In the genomic region with DNA sequence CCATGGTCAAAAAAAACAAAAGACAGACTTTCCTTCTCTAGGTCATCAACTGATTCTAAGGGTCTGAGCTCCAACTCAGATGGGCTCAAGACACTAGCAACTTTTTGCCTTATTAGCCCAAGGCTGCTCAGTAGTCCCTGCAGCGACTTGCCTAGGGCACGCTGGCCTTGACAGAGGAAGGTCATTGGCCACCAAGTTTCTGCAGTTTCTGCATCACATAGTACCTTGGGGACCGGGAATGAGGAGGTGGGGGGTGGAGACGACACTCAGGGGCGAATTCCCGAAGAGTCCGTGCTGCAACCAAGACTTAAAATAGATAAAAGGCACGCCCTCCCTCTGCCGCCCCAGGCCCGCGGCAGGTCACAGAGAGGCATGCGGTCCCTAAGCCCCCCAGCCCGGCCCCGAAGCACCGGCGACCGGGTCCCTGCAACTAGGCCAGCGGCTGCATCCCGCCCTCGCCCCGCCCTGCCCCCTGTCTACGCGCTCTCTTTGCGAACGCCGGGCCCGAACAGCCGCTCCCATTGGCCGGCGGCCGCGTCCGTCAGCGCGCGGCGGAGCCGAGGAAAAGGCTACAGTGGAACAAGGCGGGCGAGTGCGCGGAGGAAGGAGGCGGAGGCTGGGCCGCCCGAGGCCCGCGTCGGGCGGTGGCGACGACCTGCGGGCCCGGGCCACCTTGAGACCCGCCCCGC, we compare ENCODE assay signal across 8 mouse cellular contexts. TPM values are rescaled to one million over a fixed set of nuclear protein-coding genes. Genes with fewer than 3 reads are reported as not detected.
A peak's percentile ranks its signal among the peaks of the same experiment; 100 is the strongest.
DNase-seq lines count a peak whose midpoint lies in the region; ATAC-seq lines count a peak whose summit lies in the region.

No protein-coding gene starts in this region.

- H3K9ac ChIP-seq in hindbrain, embryonic 11.5 days (ENCODE audit: low read depth, low read length): peak overlapping the region; percentile 94

- H3K4me3 ChIP-seq in hindbrain, embryonic 11.5 days (ENCODE audit: low read depth, low read length): peak overlapping the region; percentile 56

- peak; percentile 96 for ATAC-seq in frontal cortex, adult (ENCODE audit: low TSS enrichment)
- ATAC-seq in hindbrain, embryonic 11.5 days (ENCODE audit: low FRiP score): peak; percentile 97

- DNase-seq in MEL-GATA-1-ER (ENCODE audit: extremely low read depth, low read depth): peak; percentile 74
- peak; percentile 96 for DNase-seq in cerebellum, adult 8-10 months
- DNase-seq in hindbrain, embryonic 11.5 days (ENCODE audit: low spot score): peak; percentile 95
- DNase-seq in layer of hippocampus, postnatal 10 days (ENCODE audit: low spot score in 2 of 2): peak; percentile 93 to 97
- peak; percentile 97 for DNase-seq in lung, postnatal 10 days
- peak; percentile 97 for DNase-seq in ovary, postnatal 36 days (ENCODE audit: low spot score)
- peak; percentile 97 for DNase-seq in thymus, postnatal 25 days

- H3K4me1 ChIP-seq in hindbrain, embryonic 11.5 days (replicated peaks; ENCODE audit: control insufficient read depth, insufficient read depth, low read length): 0 out of 2 replicates have a peak, but pooled peaks cover 4% of the 10 kb centered on the region

- H3K27ac ChIP-seq in hindbrain, embryonic 11.5 days (ENCODE audit: low read depth, low read length): peak overlapping the region; percentile 77

- no peaks in the 10 kb centered on the region for H3K27me3 ChIP-seq in hindbrain, embryonic 11.5 days (ENCODE audit: control insufficient read depth, insufficient read depth, low read length)

- H3K4me2 ChIP-seq in hindbrain, embryonic 11.5 days (replicated peaks; ENCODE audit: low read depth, low read length): peak overlapping the region; percentile 74

- 0% methylated on average over 19 of the region's 55 CpGs for WGBS in hindbrain, embryonic 11.5 days

- H3K36me3 ChIP-seq in hindbrain, embryonic 11.5 days (ENCODE audit: control insufficient read depth, insufficient read depth, low read length): no peaks in the 10 kb centered on the region

- no peaks in the 10 kb centered on the region for H3K9me3 ChIP-seq in hindbrain, embryonic 11.5 days (ENCODE audit: control insufficient read depth, low read length)

RNA-seq across cellular contexts. Expression of a gene that starts 0.7 kb away (rescaled TPM):
- polyA plus RNA-seq in hindbrain, embryonic 11.5 days (2014; fragmentation: Nextera tagmentation; extraction: Ambion mirVana): 1.5 and 2.2 TPM in 2 replicates
- total RNA-seq in layer of hippocampus, postnatal 10 days (2021): 10 to 100 TPM; 24.9 to 25.9 TPM

Comparison
In these comparisons a context has a peak if more than half of its experiments do, and no peak if none do; other contexts are left out.
1. Peak in every context shown above with its lines: DNase-seq, ATAC-seq, H3K4me3 ChIP-seq and H3K27ac ChIP-seq.